ENCODE assay signal across 8 mouse cellular contexts in genomic region chr11:93884901-93885571, GRCm38 (mm10). TPM values are rescaled to one million over a fixed set of nuclear protein-coding genes. Genes with fewer than 3 reads are reported as not detected.
DNase-seq lines count a peak whose midpoint lies in the region; ATAC-seq and TF ChIP-seq lines count a peak whose summit lies in the region.

No protein-coding gene starts in this region.

- no peak for TF ChIP-seq CTCF in ES-Bruce4 (IDR thresholded peaks at IDR 0.05; ENCODE audit: low read depth, low read length)
- peak; percentile 7; the same call in 1 of the 2 replicates for TF ChIP-seq CTCF in brain, embryonic 14.5 days (IDR thresholded peaks at IDR 0.05; ENCODE audit: borderline replicate concordance, extremely low read depth, insufficient read depth, insufficient read length)
- TF ChIP-seq CTCF in liver, postnatal 0 days (IDR thresholded peaks at IDR 0.05; ENCODE audit: low read depth): peak; percentile 50

- H3K9me3 ChIP-seq in ES-Bruce4 (replicated peaks; ENCODE audit: control insufficient read depth, insufficient read depth, low read length, poor library complexity, severe bottlenecking): no peaks in the 10 kb centered on the region
- H3K9me3 ChIP-seq in heart, embryonic 14.5 days (ENCODE audit: control insufficient read depth, low read length): no peaks in the 10 kb centered on the region
- no peaks in the 10 kb centered on the region for H3K9me3 ChIP-seq in liver, postnatal 0 days (ENCODE audit: low read length)
- H3K9me3 ChIP-seq in neural tube, embryonic 14.5 days (ENCODE audit: control insufficient read depth, low read length): no peaks in the 10 kb centered on the region

- H3K27me3 ChIP-seq in ES-Bruce4 (ENCODE audit: control insufficient read depth, insufficient read depth, low read length, poor library complexity, severe bottlenecking): no peaks in the 10 kb centered on the region
- no peaks in the 10 kb centered on the region for H3K27me3 ChIP-seq in heart, embryonic 14.5 days (ENCODE audit: control insufficient read depth, insufficient read depth, low read length)
- no peaks in the 10 kb centered on the region for H3K27me3 ChIP-seq in liver, postnatal 0 days (ENCODE audit: insufficient read depth, low read length)
- H3K27me3 ChIP-seq in neural tube, embryonic 14.5 days (ENCODE audit: control insufficient read depth, insufficient read depth, low read length): no peaks in the 10 kb centered on the region

- peak; percentile 77 for DNase-seq in brain, embryonic 14.5 days (ENCODE audit: low read depth)
- DNase-seq in kidney, postnatal 25 days: peak; percentile 62 to 87
- peak; percentile 85 for DNase-seq in liver, postnatal 0 days
- peak; percentile 81 for DNase-seq in thymus, postnatal 0 days (ENCODE audit: low spot score)

- WGBS in heart, embryonic 14.5 days: under 1% methylated on average over 71 of the region's 81 CpGs
- under 1% methylated on average over 68 of the region's 81 CpGs for WGBS in liver, postnatal 0 days (ENCODE audit: insufficient replicate concordance)
- WGBS in neural tube, embryonic 14.5 days: under 1% methylated on average over 66 of the region's 81 CpGs

- peaks cover 40% of the 10 kb centered on the region for H3K36me3 ChIP-seq in ES-Bruce4 (ENCODE audit: control insufficient read depth, insufficient read depth, low read length, poor library complexity, severe bottlenecking)
- peaks cover 30% of the 10 kb centered on the region for H3K36me3 ChIP-seq in heart, embryonic 14.5 days (ENCODE audit: control insufficient read depth, insufficient read depth, low read length)
- peaks cover 22% of the 10 kb centered on the region for H3K36me3 ChIP-seq in liver, postnatal 0 days (replicated peaks; ENCODE audit: insufficient read depth, low read length)
- H3K36me3 ChIP-seq in neural tube, embryonic 14.5 days (ENCODE audit: control insufficient read depth, insufficient read depth, low read length): peaks cover 10% of the 10 kb centered on the region; the same call in 1 of the 2 replicates

- peak; percentile 66 for ATAC-seq in erythroblast, adult 5-6 weeks (replicated peaks; ENCODE audit: low FRiP score, poor library complexity, severe bottlenecking)
- peak; percentile 55 for ATAC-seq in heart, embryonic 14.5 days (ENCODE audit: insufficient number of reproducible peaks, insufficient read depth, low FRiP score, low read depth)
- ATAC-seq in liver, postnatal 0 days: peak; percentile 70
- peak; percentile 35 for ATAC-seq in neural tube, embryonic 14.5 days (ENCODE audit: low read depth)

- H3K4me3 ChIP-seq in ES-Bruce4 (ENCODE audit: low read depth, low read length): peak overlapping the region; percentile 94
- H3K4me3 ChIP-seq in heart, embryonic 14.5 days (ENCODE audit: control insufficient read depth in 1 of 2, insufficient read depth in 1 of 2, low read depth in 1 of 2, low read length in 2 of 2): peak overlapping the region; percentile 91 to 94
- peak overlapping the region; percentile 96 for H3K4me3 ChIP-seq in liver, postnatal 0 days (ENCODE audit: low read depth, low read length)
- H3K4me3 ChIP-seq in neural tube, embryonic 14.5 days (ENCODE audit: low read depth, low read length): peak overlapping the region; percentile 71

- H3K4me2 ChIP-seq in heart, embryonic 14.5 days (ENCODE audit: low read length): peak overlapping the region; percentile 71
- peak overlapping the region; percentile 99 for H3K4me2 ChIP-seq in liver, postnatal 0 days (ENCODE audit: low read depth, low read length)
- peak overlapping the region; percentile 69 for H3K4me2 ChIP-seq in neural tube, embryonic 14.5 days (ENCODE audit: low read depth, low read length)

- TF ChIP-seq POLR2A in ES-Bruce4 (IDR thresholded peaks at IDR 0.05; ENCODE audit: insufficient read depth, low read length): peak; percentile 58
- peak; percentile 55; the same call in 1 of the 2 replicates for TF ChIP-seq POLR2A in brain, embryonic 14.5 days (IDR thresholded peaks at IDR 0.05; ENCODE audit: borderline replicate concordance, extremely low read depth, insufficient read depth, insufficient read length, poor library complexity, severe bottlenecking)

- H3K4me1 ChIP-seq in ES-Bruce4 (ENCODE audit: control insufficient read depth, insufficient read depth, low read length): peaks cover under 1% of the 10 kb centered on the region
- peaks cover 2 to 20% of the 10 kb centered on the region in 2 experiments; a peak in 2 of 4 replicates for H3K4me1 ChIP-seq in heart, embryonic 14.5 days (ENCODE audit: control insufficient read depth in 2 of 2, insufficient read depth in 2 of 2, low read length in 2 of 2)
- H3K4me1 ChIP-seq in liver, postnatal 0 days (ENCODE audit: insufficient read depth): peaks cover 17% of the 10 kb centered on the region
- peaks cover 25% of the 10 kb centered on the region for H3K4me1 ChIP-seq in neural tube, embryonic 14.5 days (ENCODE audit: control insufficient read depth, insufficient read depth, low read length)

- peak overlapping the region; percentile 98 for H3K9ac ChIP-seq in ES-Bruce4 (ENCODE audit: low read depth, poor library complexity, severe bottlenecking)
- H3K9ac ChIP-seq in heart, embryonic 14.5 days (ENCODE audit: low read length): peak overlapping the region; percentile 93
- peak overlapping the region; percentile 97 for H3K9ac ChIP-seq in liver, postnatal 0 days (replicated peaks)
- H3K9ac ChIP-seq in neural tube, embryonic 14.5 days (replicated peaks; ENCODE audit: low read depth, low read length): peak overlapping the region; percentile 74

- peak overlapping the region; percentile 70 for H3K27ac ChIP-seq in ES-Bruce4 (ENCODE audit: insufficient read depth, low read length)
- H3K27ac ChIP-seq in heart, embryonic 14.5 days (replicated peaks in 1 of 2; ENCODE audit: control insufficient read depth in 1 of 2, insufficient read depth in 1 of 2, low read depth in 2 of 2, low read length in 2 of 2): peak overlapping the region; percentile 83 to 97
- H3K27ac ChIP-seq in liver, postnatal 0 days (ENCODE audit: low read depth): peak overlapping the region; percentile 97
- H3K27ac ChIP-seq in neural tube, embryonic 14.5 days (ENCODE audit: low read depth, low read length): peak overlapping the region; percentile 92

- TF ChIP-seq EP300 in ES-Bruce4 (IDR thresholded peaks at IDR 0.05; ENCODE audit: insufficient read depth, low read depth, low read length): no peak
- no peak for TF ChIP-seq EP300 in liver, postnatal 0 days (IDR thresholded peaks at IDR 0.05; ENCODE audit: low read depth)

RNA-seq across cellular contexts. Expression of gene Utp18, which starts 0.5 kb away (rescaled TPM):
- polyA plus RNA-seq in ES-Bruce4 (2011; ENCODE audit: insufficient read depth, insufficient read length, low read depth, missing spikeins): 81.5 and 86.6 TPM in 2 replicates
- 23.8 and 24.1 TPM in 2 replicates for polyA plus RNA-seq in brain, embryonic 14.5 days (2012; rRNA removed)
- total RNA-seq in erythroblast, adult 5-6 weeks (2015; ENCODE audit: low replicate concordance): 7.9 and 10.4 TPM in 2 replicates
- 7.9 and 12.1 TPM in 2 replicates for total RNA-seq in erythroblast, adult 5-6 weeks (2017; ENCODE audit: low replicate concordance)
- polyA plus RNA-seq in heart, embryonic 14.5 days (2014; fragmentation: Nextera tagmentation; extraction: Ambion mirVana): 17.6 and 18.6 TPM in 2 replicates
- polyA plus RNA-seq in liver, postnatal 0 days (2015; fragmentation: Nextera tagmentation; extraction: Ambion mirVana): 9.1 and 9.9 TPM in 2 replicates
- 33.1 and 34.5 TPM in 2 replicates for polyA plus RNA-seq in neural tube, embryonic 14.5 days (2014; fragmentation: Nextera tagmentation; extraction: Ambion mirVana)
- polyA plus RNA-seq in thymus, postnatal 0 days (2015; fragmentation: Nextera tagmentation; extraction: Ambion mirVana): 35.6 and 36.3 TPM in 2 replicates

RNA-seq across cellular contexts. Expression of gene Mbtd1, which starts 0.6 kb away (rescaled TPM):
- 150 and 155 TPM in 2 replicates for polyA plus RNA-seq in ES-Bruce4 (2011; ENCODE audit: insufficient read depth, insufficient read length, low read depth, missing spikeins)
- polyA plus RNA-seq in brain, embryonic 14.5 days (2012; rRNA removed): 46.0 and 51.4 TPM in 2 replicates
- total RNA-seq in erythroblast, adult 5-6 weeks (2015; ENCODE audit: low replicate concordance): 16.9 and 27.3 TPM in 2 replicates
- total RNA-seq in erythroblast, adult 5-6 weeks (2017; ENCODE audit: low replicate concordance): 16.6 and 24.4 TPM in 2 replicates
- polyA plus RNA-seq in heart, embryonic 14.5 days (2014; fragmentation: Nextera tagmentation; extraction: Ambion mirVana): 16.0 and 16.4 TPM in 2 replicates
- polyA plus RNA-seq in liver, postnatal 0 days (2015; fragmentation: Nextera tagmentation; extraction: Ambion mirVana): 4.5 and 5.2 TPM in 2 replicates
- polyA plus RNA-seq in neural tube, embryonic 14.5 days (2014; fragmentation: Nextera tagmentation; extraction: Ambion mirVana): 24.6 and 25.0 TPM in 2 replicates
- 29.2 and 36.8 TPM in 2 replicates for polyA plus RNA-seq in thymus, postnatal 0 days (2015; fragmentation: Nextera tagmentation; extraction: Ambion mirVana)

Comparison
In these comparisons a context has a peak if more than half of its experiments do, and no peak if none do; other contexts are left out.
1. Peak in every context shown above with its lines: DNase-seq, ATAC-seq, H3K4me3 ChIP-seq and H3K27ac ChIP-seq.